Mouse (Mus musculus) midbrain, postnatal 0 days (tissue): ENCODE measurements around the gene Tmem190. TPM values are rescaled to one million over a fixed set of nuclear protein-coding genes. Genes with fewer than 3 reads are reported as not detected.

Source experiments
- ATAC-seq: fragments of 200-750 bp; cut with Nextera tagmentation; 2 replicates; pipeline ENCODE4 v1.8.0; 2017; ENCODE audit warnings: moderate number of reproducible peaks, mild to moderate bottlenecking, moderate TSS enrichment, moderate library complexity; ENCODE audit not compliant: low FRiP score
- DNase-seq: peaks from one replicate; pipeline ENCODE4 v3.0.0-alpha.2; 2015; ENCODE audit warnings: low spot score
- H3K27ac ChIP-seq: fragments of 300-500 bp; sonication (generic); 2 replicates; pipeline ENCODE4 v1.5.1; 2014; ENCODE audit warnings: low read depth, mild to moderate bottlenecking, low read length, mixed read lengths
- H3K27me3 ChIP-seq: fragments of 300-500 bp; sonication (generic); 2 replicates; pipeline ENCODE4 v1.6.1; 2014; ENCODE audit warnings: low read length, control low read depth, mixed read lengths; ENCODE audit not compliant: insufficient read depth
- H3K36me3 ChIP-seq: fragments of 300-500 bp; sonication (generic); 2 replicates; pipeline ENCODE4 v1.6.1; 2014; ENCODE audit warnings: low read length, control low read depth, mixed read lengths; ENCODE audit not compliant: insufficient read depth
- H3K4me1 ChIP-seq: fragments of 300-500 bp; sonication (generic); 2 replicates; pipeline ENCODE4 v1.6.1; 2014; ENCODE audit warnings: mild to moderate bottlenecking, control low read depth, antibody characterized with exemption, low read length, mixed read lengths; ENCODE audit not compliant: insufficient read depth
- H3K4me2 ChIP-seq: fragments of 300-500 bp; sonication (generic); 2 replicates; pipeline ENCODE4 v1.6.1; 2014; ENCODE audit warnings: low read depth, mild to moderate bottlenecking, low read length, mixed read lengths; ENCODE audit not compliant: poor library complexity, severe bottlenecking
- H3K4me3 ChIP-seq: fragments of 300-500 bp; sonication (generic); 2 replicates; pipeline ENCODE4 v1.5.1; 2014; ENCODE audit warnings: low read depth, mild to moderate bottlenecking, low read length, moderate library complexity
- H3K9ac ChIP-seq: fragments of 300-500 bp; sonication (generic); replicated peaks from 2 replicates; pipeline ENCODE4 v1.6.1; 2014; ENCODE audit warnings: mild to moderate bottlenecking, low read length, moderate library complexity, mixed read lengths; ENCODE audit not compliant: poor library complexity, severe bottlenecking
- H3K9me3 ChIP-seq: fragments of 300-500 bp; sonication (generic); 2 replicates; pipeline ENCODE4 v1.6.1; 2016; ENCODE audit warnings: low read length, control low read depth
- CTCF ChIP-seq: IDR thresholded peaks from 2 replicates; pipeline ENCODE4 v1.5.1; 2016; ENCODE audit warnings: antibody characterized with exemption, mild to moderate bottlenecking
- WGBS: fragments of 180-500 bp; shearing (Covaris S2); extraction: QIAGEN DNeasy Blood & Tissue Kit; methylation state at CpG from one replicate; pipeline ENCODE4 v1.1.7; 2014; 5-methylcytosine and 5-hydroxymethylcytosine counted together
- polyA plus RNA-seq: library from polyadenylated mRNA; unstranded; fragments of >200 nt; fragmentation: Nextera tagmentation; extraction: Ambion mirVana; gene quantifications from 2 replicates; pipeline ENCODE4 v1.2.1, GENCODE M21; 2015
- total RNA-seq: library from RNA; depleted of rRNA; stranded (reverse); fragments of >200 nt; gene quantifications from 2 replicates; pipeline ENCODE4 v1.2.3, GENCODE M21; 2014

Tmem190 gene
- total and polyA plus RNA-seq, 2 experiments from 2014 or later: 0.39 TPM; not detected in 1

DNA sequence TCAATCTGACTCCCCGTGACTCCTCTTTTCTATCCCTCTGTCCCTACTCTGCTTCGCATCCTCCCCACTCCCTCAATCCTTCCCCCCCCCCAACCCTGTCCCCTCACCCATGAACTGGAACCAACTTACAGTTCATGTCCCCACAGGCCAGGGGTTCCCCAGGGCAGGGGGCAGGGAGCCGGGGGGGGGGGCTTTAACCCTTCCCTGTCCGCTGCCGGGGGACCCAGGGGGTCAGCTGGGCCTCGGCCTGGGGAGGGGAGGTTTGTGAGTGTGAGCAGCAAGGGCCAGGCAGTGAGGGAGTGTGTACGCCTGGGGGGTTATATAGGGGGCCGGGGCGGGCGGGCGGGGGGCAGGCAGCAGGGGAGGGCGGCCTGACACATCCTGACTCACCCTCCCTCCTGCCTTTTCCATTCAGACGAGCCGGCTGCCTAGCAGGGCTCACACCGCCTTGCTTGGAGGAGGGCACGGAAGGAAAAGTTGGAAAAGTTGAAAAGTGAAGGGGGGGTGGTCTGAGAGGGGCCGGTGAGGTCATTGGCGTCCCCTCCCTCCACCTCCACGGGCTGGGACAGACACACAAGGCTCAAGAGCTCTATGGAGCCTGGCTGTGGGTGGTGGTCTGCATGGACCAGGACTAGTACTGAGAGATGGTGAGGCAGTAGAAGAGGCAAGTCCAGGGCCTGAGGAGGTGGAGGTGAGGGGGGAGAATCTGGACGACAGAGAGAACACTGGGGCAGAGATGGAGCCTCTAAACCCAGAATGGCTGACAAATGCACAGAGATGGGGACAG is 4.7 kb upstream of the Tmem190 start:
- no peaks in the 10 kb centered on the region for H3K9me3 ChIP-seq
- no peak for DNase-seq
- H3K4me1 ChIP-seq: no peaks in the 10 kb centered on the region
- no peak overlapping the region for H3K27ac ChIP-seq
- ATAC-seq: no peak
- WGBS: 2% methylated on average over 15 of the region's 20 CpGs
- peaks cover 40% of the 10 kb centered on the region for H3K27me3 ChIP-seq
- no peak overlapping the region for H3K4me3 ChIP-seq
- no peak overlapping the region; the same call in 1 of the 2 replicates for H3K9ac ChIP-seq
- no peak for TF ChIP-seq CTCF
- no peak overlapping the region for H3K4me2 ChIP-seq
- H3K36me3 ChIP-seq: no peaks in the 10 kb centered on the region

DNA sequence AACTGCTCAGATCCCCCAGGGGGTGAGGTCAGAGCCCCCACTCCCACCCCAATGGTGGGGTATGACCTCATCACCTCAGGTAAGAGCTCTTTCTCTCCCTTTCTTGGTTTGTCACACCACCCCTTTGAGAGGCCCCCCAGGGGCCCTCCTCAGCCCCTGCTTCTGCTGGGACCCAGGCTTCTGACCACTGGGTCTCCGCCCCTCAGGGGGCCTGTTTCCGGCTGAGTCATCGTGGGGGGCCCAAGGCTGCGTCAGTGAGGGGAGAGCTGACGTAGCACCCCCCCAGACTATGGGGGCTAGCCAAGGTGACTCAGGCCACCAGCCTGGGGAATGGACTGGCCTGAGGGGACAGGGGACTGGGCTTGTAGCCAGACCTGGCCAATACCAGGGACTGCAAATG is 2.8 kb upstream of the Tmem190 start:
- DNase-seq (no peak), ATAC-seq (no peak; the same call in 1 of the 2 replicates)
- H3K4me3 ChIP-seq: no peak overlapping the region
- no peaks in the 10 kb centered on the region for H3K4me1 ChIP-seq
- no peak overlapping the region for H3K27ac ChIP-seq
- 49% methylated on average over 5 of the region's 5 CpGs for WGBS
- peaks cover 40% of the 10 kb centered on the region for H3K27me3 ChIP-seq
- peaks cover 3% of the 10 kb centered on the region; the same call in 1 of the 2 replicates for H3K36me3 ChIP-seq
- H3K9ac ChIP-seq: no peak overlapping the region
- TF ChIP-seq CTCF: no peak
- no peaks in the 10 kb centered on the region for H3K9me3 ChIP-seq
- H3K4me2 ChIP-seq: no peak overlapping the region

DNA sequence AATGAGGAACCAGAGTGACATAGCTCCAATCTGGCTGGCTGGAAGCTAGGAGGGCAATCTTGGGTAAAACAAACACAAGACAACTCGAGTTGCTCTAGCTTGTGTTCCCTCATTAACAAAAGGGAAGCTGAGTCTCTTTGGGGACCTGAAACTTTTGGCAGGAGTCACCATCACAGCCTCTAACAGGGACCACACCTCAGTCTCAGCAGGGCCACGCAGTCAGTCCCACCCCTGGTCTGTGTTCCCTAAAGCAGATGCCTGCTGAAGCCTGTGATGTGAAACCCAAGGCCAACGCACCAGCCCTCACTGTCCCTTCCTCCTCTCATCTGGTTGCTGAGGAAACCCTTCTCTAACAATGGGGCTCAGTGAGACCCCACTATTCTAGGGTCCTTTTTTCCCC is 607 bp upstream of the Tmem190 start:
- Histone ChIP-seq H3K9ac (no peak overlapping the region), H3K4me2 (no peak overlapping the region), H3K36me3 (peaks cover 3% of the 10 kb centered on the region; the same call in 1 of the 2 replicates), H3K4me1 (no peaks in the 10 kb centered on the region), H3K9me3 (no peaks in the 10 kb centered on the region), H3K27ac (no peak overlapping the region), H3K27me3 (peaks cover 21% of the 10 kb centered on the region), H3K4me3 (no peak overlapping the region)
- 50% methylated on average over 3 of the region's 3 CpGs for WGBS
- no peak for TF ChIP-seq CTCF
- DNase-seq (no peak), ATAC-seq (no peak)

DNA sequence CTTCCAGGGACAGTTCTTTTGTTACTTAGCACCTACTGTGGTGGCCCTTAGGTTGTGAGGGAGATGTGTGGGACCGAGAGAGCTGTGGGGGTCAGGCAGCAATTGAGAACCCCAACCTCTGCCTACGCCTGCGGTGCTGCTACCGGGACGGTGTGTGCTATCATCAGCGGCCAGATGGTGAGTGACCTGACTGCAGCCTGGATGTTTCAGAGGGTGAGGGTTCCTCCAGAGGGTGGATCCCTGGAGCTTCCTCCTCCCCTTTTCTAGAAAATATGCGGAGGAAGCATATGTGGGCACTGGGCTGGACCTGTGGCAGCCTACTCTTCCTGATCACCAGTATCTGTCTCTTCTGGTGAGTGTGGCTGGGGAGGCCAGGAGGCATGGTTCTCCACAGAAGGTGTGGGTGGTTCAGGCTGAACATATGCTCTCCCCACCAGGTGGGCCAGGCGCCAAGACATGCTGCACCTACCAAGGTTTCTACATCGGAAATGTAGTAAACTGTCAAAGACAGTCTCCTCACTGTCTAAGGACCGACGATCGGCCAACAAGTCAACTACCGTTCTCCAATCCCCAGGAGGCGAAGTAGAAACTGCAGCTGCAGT is 1.0 kb downstream of the Tmem190 start:
- Histone ChIP-seq H3K4me2 (no peak overlapping the region), H3K36me3 (peaks cover 3% of the 10 kb centered on the region; the same call in 1 of the 2 replicates), H3K9me3 (no peaks in the 10 kb centered on the region), H3K9ac (no peak overlapping the region), H3K4me3 (no peak overlapping the region), H3K27me3 (peaks cover 5% of the 10 kb centered on the region; the same call in 1 of the 2 replicates), H3K27ac (no peak overlapping the region), H3K4me1 (0 out of 2 replicates have a peak, but pooled peaks cover 3% of the 10 kb centered on the region)
- TF ChIP-seq CTCF: no peak
- ATAC-seq: no peak
- no peak for DNase-seq
- 83% methylated on average over 14 of the region's 14 CpGs for WGBS

DNA sequence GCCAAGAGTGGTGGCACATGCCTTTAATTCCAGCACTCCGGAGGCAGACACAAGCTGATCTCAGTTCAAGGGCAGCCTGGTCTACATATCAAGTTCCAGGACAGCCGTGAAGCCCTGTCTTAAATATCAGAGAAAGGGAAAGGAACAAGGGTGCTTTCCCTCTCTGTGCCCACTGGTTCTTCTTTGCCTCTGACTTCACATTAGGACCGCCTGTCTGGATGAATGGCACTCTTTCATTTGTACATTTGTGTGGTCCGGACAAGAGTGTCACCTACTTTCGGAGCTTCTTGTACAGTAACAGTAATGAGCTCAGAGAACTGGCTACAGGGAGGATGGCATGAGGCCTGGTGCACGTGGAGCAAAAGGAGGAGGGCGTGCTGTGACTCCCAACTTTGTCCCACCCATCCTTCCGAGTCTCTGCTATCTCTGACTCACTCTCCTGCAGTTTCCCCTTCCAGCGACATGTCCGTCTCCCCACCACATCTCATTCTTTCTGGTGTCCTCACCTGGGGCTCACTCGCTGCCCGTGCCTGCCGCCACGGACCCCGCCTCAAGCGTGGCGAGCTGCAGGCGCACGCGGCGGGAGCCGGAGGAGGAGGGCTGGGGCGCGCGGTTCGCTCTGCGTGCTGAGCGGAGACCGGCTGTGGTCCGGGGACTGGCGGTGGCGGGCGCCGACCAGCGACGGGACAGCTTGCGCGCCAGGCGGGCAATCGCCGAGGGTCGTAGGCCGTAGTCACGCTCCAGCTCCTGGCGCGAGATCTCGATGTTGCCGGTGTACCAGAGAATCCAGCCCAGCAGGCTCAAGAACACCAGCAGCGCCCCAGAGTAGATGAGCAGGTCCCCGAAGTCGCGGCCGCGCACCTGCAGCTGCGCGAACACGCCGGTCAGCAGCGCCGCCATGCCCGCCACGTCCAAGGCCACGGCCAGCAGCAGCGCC is 6.0 kb downstream of the Tmem190 start:
- Histone ChIP-seq H3K4me1 (peaks cover 3% of the 10 kb centered on the region; the same call in 1 of the 2 replicates), H3K9ac (peak overlapping the region; percentile 85), H3K9me3 (no peaks in the 10 kb centered on the region), H3K36me3 (peaks cover 5% of the 10 kb centered on the region; the same call in 1 of the 2 replicates), H3K27me3 (no peaks in the 10 kb centered on the region), H3K4me3 (peak overlapping the region; percentile 57), H3K27ac (peak overlapping the region; percentile 89), H3K4me2 (peak overlapping the region; percentile 91)
- TF ChIP-seq CTCF: peak; percentile 35
- DNase-seq (peak; percentile 63), ATAC-seq (peak; percentile 45)
- WGBS: 2% methylated on average over 51 of the region's 64 CpGs
